Mouse (Mus musculus) hindbrain, embryonic 10.5 days (tissue): ENCODE measurements around the gene Arid1b. TPM values are rescaled to one million over a fixed set of nuclear protein-coding genes. Genes with fewer than 3 reads are reported as not detected.

Experiments used
- DNase-seq: peaks from one replicate; pipeline ENCODE4 v3.0.0-alpha.2; 2017; ENCODE audit warnings: low spot score
- H3K27ac ChIP-seq: fragments of 300-500 bp; sonication (generic); 2 replicates; pipeline ENCODE4 v1.5.1; 2016; ENCODE audit warnings: mild to moderate bottlenecking, moderate library complexity
- H3K27me3 ChIP-seq: fragments of 300-500 bp; sonication (generic); 2 replicates; pipeline ENCODE4 v1.6.1; 2016; ENCODE audit warnings: mild to moderate bottlenecking; ENCODE audit not compliant: poor library complexity, insufficient read depth, severe bottlenecking
- H3K36me3 ChIP-seq: fragments of 300-500 bp; sonication (generic); 2 replicates; pipeline ENCODE4 v1.6.1; 2016; ENCODE audit warnings: mild to moderate bottlenecking, moderate library complexity
- H3K4me1 ChIP-seq: fragments of 300-500 bp; sonication (generic); replicated peaks from 2 replicates; pipeline ENCODE4 v1.6.1; 2016; ENCODE audit warnings: mild to moderate bottlenecking
- H3K4me3 ChIP-seq: fragments of 300-500 bp; sonication (generic); 2 replicates; pipeline ENCODE4 v1.5.1; 2016; ENCODE audit warnings: mild to moderate bottlenecking, moderate library complexity
- H3K9me3 ChIP-seq: fragments of 300-500 bp; sonication (generic); 2 replicates; pipeline ENCODE4 v1.6.1; 2016; ENCODE audit warnings: mild to moderate bottlenecking, moderate library complexity
- WGBS: fragments of 180-500 bp; shearing (Covaris S2); methylation state at CpG from one replicate; pipeline ENCODE4 v1.1.7; 2016; 5-methylcytosine and 5-hydroxymethylcytosine counted together
- polyA plus RNA-seq: library from polyadenylated mRNA; unstranded; fragments of >200 nt; fragmentation: Nextera tagmentation; extraction: Ambion mirVana; gene quantifications from 2 replicates; pipeline ENCODE4 v1.2.1, GENCODE M21; 2016

Arid1b gene
- polyA plus RNA-seq, 1 experiment from 2014 or later: 11.7 TPM

GRCm38 (mm10) chr17:5297491-5297890 lies 303.4 kb downstream of the Arid1b start:
- no peak for DNase-seq
- no peak overlapping the region for H3K4me3 ChIP-seq
- H3K9me3 ChIP-seq: no peaks in the 10 kb centered on the region
- H3K27ac ChIP-seq: no peak overlapping the region
- H3K4me1 ChIP-seq: peaks cover 37% of the 10 kb centered on the region
- 85% methylated on average over 4 of the region's 4 CpGs for WGBS
- H3K27me3 ChIP-seq: no peaks in the 10 kb centered on the region
- H3K36me3 ChIP-seq: peaks cover 32% of the 10 kb centered on the region

GRCm38 (mm10) chr17:5297984-5298383 lies 303.9 kb downstream of the Arid1b start:
- WGBS: 90% methylated on average over 10 of the region's 10 CpGs
- no peak for DNase-seq
- Histone ChIP-seq H3K4me1 (peaks cover 37% of the 10 kb centered on the region), H3K36me3 (peaks cover 37% of the 10 kb centered on the region), H3K4me3 (no peak overlapping the region), H3K27ac (no peak overlapping the region), H3K27me3 (no peaks in the 10 kb centered on the region), H3K9me3 (no peaks in the 10 kb centered on the region)

GRCm38 (mm10) chr17:5298891-5299559 lies 304.9 kb downstream of the Arid1b start:
- peaks cover 42% of the 10 kb centered on the region for H3K36me3 ChIP-seq
- WGBS: 89% methylated on average over 5 of the region's 5 CpGs

DNA sequence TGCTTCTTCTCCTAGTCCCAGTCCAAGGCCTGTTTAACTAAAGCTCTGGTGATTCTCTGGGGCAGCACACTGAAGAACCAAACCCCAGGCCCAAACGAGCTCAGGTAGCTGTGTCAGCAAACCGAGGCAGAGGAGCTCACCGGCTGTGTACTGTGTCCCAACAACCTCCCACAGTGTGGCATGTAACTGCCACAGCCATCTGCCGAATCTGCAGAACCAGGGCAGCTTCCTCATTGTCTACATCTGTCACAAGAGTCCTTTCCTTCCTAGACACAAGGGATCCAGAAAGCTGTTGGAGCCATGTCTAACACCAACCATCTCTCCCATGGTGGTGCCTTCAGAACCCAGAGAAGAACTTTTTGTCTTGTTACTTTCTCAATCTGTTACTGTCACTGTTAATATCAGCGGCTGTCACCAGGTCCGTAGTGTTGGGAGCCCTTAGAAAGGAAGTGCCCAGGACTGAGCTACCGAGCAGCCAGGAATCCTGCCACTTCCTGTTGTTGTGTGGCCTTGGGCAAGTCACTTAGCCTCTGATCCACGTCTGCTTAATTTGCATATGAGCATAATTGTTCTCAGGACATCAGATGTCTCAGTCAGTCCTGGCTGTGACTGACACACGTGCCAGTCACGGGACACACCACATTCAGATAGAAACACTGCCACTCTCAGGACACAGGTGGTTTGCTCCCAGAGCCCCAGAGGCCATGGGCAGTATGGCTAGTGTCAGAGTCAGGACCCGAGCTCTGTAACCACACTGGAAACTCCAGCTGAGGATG lies 309.0 kb downstream of the Arid1b start:
- no peaks in the 10 kb centered on the region for H3K9me3 ChIP-seq
- peaks cover 44% of the 10 kb centered on the region for H3K36me3 ChIP-seq
- no peaks in the 10 kb centered on the region for H3K27me3 ChIP-seq
- H3K27ac ChIP-seq: no peak overlapping the region
- WGBS: 80% methylated on average over 11 of the region's 11 CpGs
- no peak overlapping the region for H3K4me3 ChIP-seq
- H3K4me1 ChIP-seq: no peaks in the 10 kb centered on the region
- no peak for DNase-seq

More at GRCm38 (mm10) chr17:5298891-5299559, 304.9 kb downstream of the Arid1b start:
- Histone ChIP-seq H3K27ac (no peak overlapping the region), H3K27me3 (no peaks in the 10 kb centered on the region), H3K4me3 (no peak overlapping the region), H3K9me3 (no peaks in the 10 kb centered on the region), H3K4me1 (peaks cover 30% of the 10 kb centered on the region)
- DNase-seq: no peak

- H3K9me3 ChIP-seq: no peaks in the 10 kb centered on the region
- no peak overlapping the region for H3K27ac ChIP-seq
- H3K4me1 ChIP-seq: no peaks in the 10 kb centered on the region
- H3K4me3 ChIP-seq: no peak overlapping the region
- DNase-seq: no peak
- 87% methylated on average over 10 of the region's 10 CpGs for WGBS
- H3K27me3 ChIP-seq: no peaks in the 10 kb centered on the region
- H3K36me3 ChIP-seq: peaks cover 53% of the 10 kb centered on the region
These were observed 311.8 kb downstream of the Arid1b start for GRCm38 (mm10) chr17:5305783-5306477.

GRCm38 (mm10) chr17:5309930-5310329 lies 315.8 kb downstream of the Arid1b start:
- Histone ChIP-seq H3K4me3 (no peak overlapping the region), H3K27me3 (no peaks in the 10 kb centered on the region), H3K9me3 (no peaks in the 10 kb centered on the region), H3K27ac (no peak overlapping the region), H3K4me1 (no peaks in the 10 kb centered on the region), H3K36me3 (peaks cover 61% of the 10 kb centered on the region)
- WGBS: 78% methylated on average over 5 of the region's 5 CpGs
- no peak for DNase-seq

GRCm38 (mm10) chr17:5310425-5310888 lies 316.3 kb downstream of the Arid1b start:
- 91% methylated on average over 11 of the region's 11 CpGs for WGBS
- no peak overlapping the region for H3K27ac ChIP-seq
- H3K36me3 ChIP-seq: peaks cover 59% of the 10 kb centered on the region
- H3K9me3 ChIP-seq: no peaks in the 10 kb centered on the region
- no peak overlapping the region for H3K4me3 ChIP-seq
- DNase-seq: no peak
- H3K27me3 ChIP-seq: no peaks in the 10 kb centered on the region
- H3K4me1 ChIP-seq: no peaks in the 10 kb centered on the region

- Histone ChIP-seq H3K36me3 (peaks cover 58% of the 10 kb centered on the region), H3K27ac (no peak overlapping the region), H3K4me3 (no peak overlapping the region), H3K4me1 (no peaks in the 10 kb centered on the region), H3K27me3 (no peaks in the 10 kb centered on the region), H3K9me3 (no peaks in the 10 kb centered on the region)
- WGBS: 97% methylated on average over 7 of the region's 7 CpGs
- no peak for DNase-seq
These were observed 316.9 kb downstream of the Arid1b start for GRCm38 (mm10) chr17:5311062-5311461.

- no peaks in the 10 kb centered on the region for H3K4me1 ChIP-seq
- H3K9me3 ChIP-seq: no peaks in the 10 kb centered on the region
- DNase-seq: no peak
- no peak overlapping the region for H3K4me3 ChIP-seq
- WGBS: 93% methylated on average over 5 of the region's 5 CpGs
- H3K36me3 ChIP-seq: peaks cover 59% of the 10 kb centered on the region
- H3K27me3 ChIP-seq: no peaks in the 10 kb centered on the region
- no peak overlapping the region for H3K27ac ChIP-seq
These were observed 318.2 kb downstream of the Arid1b start for GRCm38 (mm10) chr17:5312307-5312706.

DNA sequence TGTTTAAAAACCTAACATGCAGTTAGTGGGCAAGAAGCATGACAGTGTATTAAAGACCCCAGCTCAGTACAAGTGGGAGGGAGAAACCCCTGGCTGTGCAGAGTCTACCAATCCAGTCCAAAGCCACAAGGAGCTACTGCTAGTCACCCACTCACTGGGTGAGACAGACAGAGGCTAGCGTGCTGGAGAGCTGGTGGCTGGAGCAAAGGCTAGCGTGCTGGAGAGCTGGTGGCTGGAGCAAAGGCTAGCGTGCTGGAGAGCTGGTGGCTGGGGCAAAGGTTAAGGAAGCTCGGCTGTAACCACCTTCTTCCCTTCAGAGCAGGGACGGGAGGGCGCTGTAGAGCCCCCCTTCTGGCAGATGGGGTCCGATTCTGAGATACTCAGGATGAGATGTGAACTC lies 320.6 kb downstream of the Arid1b start:
- no peaks in the 10 kb centered on the region for H3K9me3 ChIP-seq
- no peaks in the 10 kb centered on the region for H3K4me1 ChIP-seq
- H3K4me3 ChIP-seq: no peak overlapping the region
- no peak overlapping the region for H3K27ac ChIP-seq
- 55% methylated on average over 7 of the region's 7 CpGs for WGBS
- DNase-seq: no peak
- peaks cover 5% of the 10 kb centered on the region for H3K27me3 ChIP-seq
- H3K36me3 ChIP-seq: peaks cover 64% of the 10 kb centered on the region

- Histone ChIP-seq H3K36me3 (peaks cover 81% of the 10 kb centered on the region), H3K9me3 (no peaks in the 10 kb centered on the region), H3K4me1 (no peaks in the 10 kb centered on the region), H3K27ac (no peak overlapping the region), H3K4me3 (no peak overlapping the region), H3K27me3 (peaks cover 22% of the 10 kb centered on the region)
- no peak for DNase-seq
- 89% methylated on average over 7 of the region's 7 CpGs for WGBS
These were observed 322.4 kb downstream of the Arid1b start for GRCm38 (mm10) chr17:5316489-5316888.

DNA sequence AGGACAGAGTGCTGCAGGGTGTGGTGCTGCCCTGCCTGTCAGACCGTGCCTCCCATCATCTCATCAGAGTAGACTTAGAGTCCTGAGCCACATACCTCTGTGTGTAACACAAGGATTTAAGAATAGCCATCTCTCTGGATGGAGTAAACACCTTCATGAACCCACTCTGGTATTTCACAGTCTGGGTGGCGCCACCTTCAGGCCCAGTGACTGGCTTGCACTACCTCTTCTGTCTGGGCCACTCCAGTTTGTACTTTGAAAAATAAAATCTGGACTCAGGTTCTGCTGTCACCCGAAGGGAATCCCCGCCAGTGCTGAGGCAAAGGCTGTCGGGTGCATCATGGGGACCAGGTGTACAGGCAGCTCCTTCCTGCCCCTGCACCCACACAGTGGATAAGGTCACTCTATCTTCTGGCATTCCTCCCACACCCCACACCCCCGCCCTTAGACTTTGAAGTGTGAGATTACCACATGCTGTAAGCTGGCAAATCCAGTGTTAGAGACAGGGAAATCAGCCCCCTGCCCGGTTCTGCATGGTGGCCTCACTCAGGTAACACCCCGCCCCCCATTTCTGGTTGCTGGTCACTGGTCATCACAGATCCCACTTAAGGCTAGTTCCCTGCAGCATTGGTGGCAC lies 327.6 kb downstream of the Arid1b start:
- WGBS: 80% methylated on average over 8 of the region's 8 CpGs
- peaks cover 52% of the 10 kb centered on the region for H3K27me3 ChIP-seq
- peaks cover 35% of the 10 kb centered on the region for H3K4me1 ChIP-seq
- H3K4me3 ChIP-seq: no peak overlapping the region
- H3K27ac ChIP-seq: no peak overlapping the region
- DNase-seq: no peak
- peaks cover 84% of the 10 kb centered on the region for H3K36me3 ChIP-seq
- H3K9me3 ChIP-seq: no peaks in the 10 kb centered on the region
